Mouse (Mus musculus) forebrain, embryonic 14.5 days (tissue): ENCODE measurements around the gene Nav2. TPM values are rescaled to one million over a fixed set of nuclear protein-coding genes. Genes with fewer than 3 reads are reported as not detected.

Experiments used
- ATAC-seq: fragments of 200-750 bp; cut with Nextera tagmentation; 2 replicates; pipeline ENCODE4 v1.8.0; 2017; ENCODE audit warnings: mild to moderate bottlenecking, moderate library complexity
- DNase-seq: peaks from one replicate; pipeline ENCODE4 v3.0.0-alpha.2; 2015; ENCODE audit warnings: low spot score
- H3K27ac ChIP-seq: fragments of 300-500 bp; sonication (generic); 2 replicates; pipeline ENCODE4 v1.5.1; 2014; ENCODE audit warnings: low read depth, mild to moderate bottlenecking, control low read depth, low read length, moderate library complexity
- H3K27me3 ChIP-seq: fragments of 300-500 bp; sonication (generic); replicated peaks from 2 replicates; pipeline ENCODE4 v1.6.1; 2014; ENCODE audit warnings: low read length, control low read depth, mixed read lengths; ENCODE audit not compliant: control insufficient read depth, insufficient read depth
- H3K36me3 ChIP-seq: fragments of 300-500 bp; sonication (generic); 2 replicates; pipeline ENCODE4 v1.6.1; 2014; ENCODE audit warnings: low read length, control low read depth; ENCODE audit not compliant: control insufficient read depth, insufficient read depth
- H3K4me1 ChIP-seq: fragments of 300-500 bp; sonication (generic); 2 replicates; pipeline ENCODE4 v1.6.1; 2014; ENCODE audit warnings: antibody characterized with exemption, low read length, control low read depth; ENCODE audit not compliant: control insufficient read depth, insufficient read depth
- H3K4me2 ChIP-seq: fragments of 300-500 bp; sonication (generic); 2 replicates; pipeline ENCODE4 v1.6.1; 2014; ENCODE audit warnings: mild to moderate bottlenecking, control low read depth, low read length
- H3K4me3 ChIP-seq: fragments of 300-500 bp; sonication (generic); 2 replicates; pipeline ENCODE4 v1.5.1; 2014; ENCODE audit warnings: low read depth, low read length, control low read depth
- H3K9ac ChIP-seq: fragments of 300-500 bp; sonication (generic); 2 replicates; pipeline ENCODE4 v1.6.1; 2014; ENCODE audit warnings: mild to moderate bottlenecking, low read length, control low read depth, moderate library complexity
- H3K9me3 ChIP-seq: fragments of 300-500 bp; sonication (generic); replicated peaks from 2 replicates; pipeline ENCODE4 v1.6.1; 2016; ENCODE audit warnings: low read length, control low read depth, mixed read lengths; ENCODE audit not compliant: control insufficient read depth
- WGBS: fragments of 180-500 bp; shearing (Covaris S2); extraction: QIAGEN DNeasy Blood & Tissue Kit; methylation state at CpG from one replicate; pipeline ENCODE4 v1.1.7; 2014; 5-methylcytosine and 5-hydroxymethylcytosine counted together
- polyA plus RNA-seq: library from polyadenylated mRNA; unstranded; fragments of >200 nt; fragmentation: Nextera tagmentation; extraction: Ambion mirVana; gene quantifications from 2 replicates; pipeline ENCODE4 v1.2.1, GENCODE M21; 2014

Nav2 gene
- polyA plus RNA-seq, 1 experiment from 2014 or later = 6.3 TPM

DNA sequence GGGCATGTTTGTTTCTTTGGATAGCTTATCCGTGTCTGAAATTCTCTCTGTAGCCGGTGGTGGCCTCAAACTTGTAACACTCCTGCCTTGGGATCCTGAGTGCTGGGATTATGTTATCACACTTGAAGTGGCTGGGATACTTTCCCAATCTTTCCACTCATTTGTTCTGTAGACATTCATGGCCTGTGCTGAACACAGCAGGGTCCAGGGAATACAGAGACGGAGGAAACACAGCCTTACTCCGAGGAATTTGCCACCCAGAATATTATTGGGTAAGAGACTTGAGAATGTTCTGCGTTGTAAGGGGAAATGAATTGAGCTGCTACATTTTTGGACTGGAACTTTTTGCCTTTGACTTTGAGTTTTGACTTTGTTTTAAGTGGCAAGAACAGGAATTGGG lies 118.0 kb downstream of the Nav2 start:
- Histone ChIP-seq H3K4me3 (no peak overlapping the region), H3K9ac (no peak overlapping the region), H3K4me1 (no peaks in the 10 kb centered on the region), H3K27me3 (no peaks in the 10 kb centered on the region), H3K27ac (no peak overlapping the region), H3K9me3 (no peaks in the 10 kb centered on the region), H3K36me3 (no peaks in the 10 kb centered on the region), H3K4me2 (no peak overlapping the region)
- DNase-seq (no peak), ATAC-seq (no peak)
- 66% methylated on average over 5 of the region's 5 CpGs for WGBS

DNA sequence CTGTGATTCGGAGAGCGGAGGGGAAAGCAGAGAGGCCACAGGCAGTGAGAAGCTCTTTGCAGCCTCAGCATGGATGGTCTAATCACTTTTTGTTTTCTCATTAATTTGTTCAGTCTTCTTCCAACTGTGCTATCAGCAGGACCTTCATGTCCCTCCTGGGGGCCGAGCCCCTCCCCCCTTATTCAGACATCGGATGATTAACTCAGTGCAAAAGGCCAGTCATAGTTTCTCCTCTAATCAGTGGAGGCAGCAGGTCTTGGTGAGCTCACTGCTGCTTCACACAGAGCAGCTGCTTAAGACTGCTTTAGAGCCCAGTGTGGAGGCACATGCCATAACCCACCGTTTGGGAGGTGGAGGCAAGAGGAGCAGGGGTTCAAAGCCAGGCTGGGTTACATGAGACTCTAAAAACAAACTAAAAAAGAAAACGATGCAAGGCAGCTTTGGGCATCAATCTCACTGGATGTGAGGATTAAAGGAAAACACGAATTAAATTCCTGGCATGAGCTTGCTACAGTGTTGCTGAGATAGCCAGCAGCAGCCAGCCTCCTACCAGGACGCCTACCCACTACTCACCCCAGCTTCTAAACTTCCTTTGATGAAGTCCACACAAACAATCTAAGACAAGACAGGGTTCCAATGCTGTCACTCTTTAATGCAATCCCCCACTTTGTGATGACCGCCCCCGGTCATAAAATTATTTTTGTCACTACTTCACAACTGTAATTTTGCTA lies 120.9 kb downstream of the Nav2 start:
- Histone ChIP-seq H3K27ac (no peak overlapping the region), H3K4me3 (no peak overlapping the region), H3K36me3 (no peaks in the 10 kb centered on the region), H3K9me3 (no peaks in the 10 kb centered on the region), H3K4me2 (no peak overlapping the region), H3K27me3 (no peaks in the 10 kb centered on the region), H3K4me1 (no peaks in the 10 kb centered on the region), H3K9ac (no peak overlapping the region)
- ATAC-seq (no peak), DNase-seq (no peak)
- 27% methylated on average over 10 of the region's 10 CpGs for WGBS

DNA sequence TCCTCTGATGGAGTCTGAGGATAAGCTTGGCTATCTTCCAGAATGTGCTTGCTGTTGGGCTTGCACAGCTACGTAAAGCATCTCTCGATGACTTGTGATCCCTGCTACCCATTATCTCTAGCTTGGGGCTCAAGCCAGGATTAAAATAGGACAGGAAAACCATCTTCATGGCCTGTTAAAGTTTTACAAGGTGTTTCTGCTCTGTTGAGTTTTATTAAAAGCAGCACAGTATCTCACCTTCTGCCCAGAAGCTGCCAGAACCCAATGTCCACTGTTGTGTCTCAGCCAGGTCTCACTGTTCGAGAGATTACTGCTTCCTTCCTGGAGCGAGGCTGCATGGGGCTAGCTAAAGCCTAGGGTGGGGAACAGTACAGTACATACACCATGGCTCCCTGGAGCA lies 123.7 kb downstream of the Nav2 start:
- Histone ChIP-seq H3K36me3 (no peaks in the 10 kb centered on the region), H3K4me1 (no peaks in the 10 kb centered on the region), H3K9me3 (no peaks in the 10 kb centered on the region), H3K27me3 (no peaks in the 10 kb centered on the region), H3K4me3 (no peak overlapping the region), H3K4me2 (no peak overlapping the region), H3K9ac (no peak overlapping the region), H3K27ac (no peak overlapping the region)
- ATAC-seq (no peak), DNase-seq (no peak)
- 85% methylated on average over 4 of the region's 4 CpGs for WGBS

DNA sequence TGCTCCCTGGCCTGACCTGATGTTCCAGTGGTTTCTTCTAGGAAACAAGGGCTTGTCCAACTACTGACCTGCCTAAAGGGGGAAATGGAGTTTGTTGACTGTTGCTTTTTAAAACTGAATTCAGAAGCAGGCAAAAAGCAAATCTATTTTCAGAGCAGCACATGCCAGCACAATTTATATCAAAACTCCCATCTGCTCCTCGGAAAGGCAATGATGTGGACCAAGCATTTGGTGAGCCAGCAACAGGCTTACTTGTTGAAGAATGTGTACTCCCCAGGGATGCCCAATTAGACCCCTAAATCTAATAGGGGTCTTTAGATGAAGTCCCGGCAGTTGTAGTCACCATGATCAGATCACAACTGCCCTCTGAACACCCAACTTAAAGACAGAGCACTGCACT lies 125.7 kb downstream of the Nav2 start:
- Histone ChIP-seq H3K4me3 (no peak overlapping the region), H3K27me3 (no peaks in the 10 kb centered on the region), H3K9me3 (no peaks in the 10 kb centered on the region), H3K27ac (no peak overlapping the region), H3K4me1 (no peaks in the 10 kb centered on the region), H3K9ac (no peak overlapping the region), H3K4me2 (no peak overlapping the region), H3K36me3 (no peaks in the 10 kb centered on the region)
- DNase-seq (no peak), ATAC-seq (no peak)
- WGBS = 79% methylated on average over 2 of the region's 2 CpGs

DNA sequence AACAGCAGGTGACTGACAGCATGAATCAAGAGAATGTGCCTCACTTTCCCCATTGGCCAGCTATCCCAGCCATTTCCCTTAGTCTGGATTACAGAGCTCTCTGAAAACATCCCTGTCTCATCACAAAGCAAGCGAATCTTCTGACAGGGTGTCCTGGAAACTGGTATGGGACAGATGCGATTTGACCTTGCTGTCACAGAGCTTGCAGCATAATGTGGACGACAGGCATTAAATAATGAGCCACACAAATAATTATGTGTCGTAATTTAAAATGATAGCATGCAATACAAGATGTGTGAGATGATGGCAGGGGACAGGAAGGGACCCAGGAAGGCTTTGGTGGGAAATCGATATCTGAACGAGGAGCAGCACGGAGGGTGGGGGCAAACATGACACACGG lies 131.6 kb downstream of the Nav2 start:
- H3K4me2 ChIP-seq = no peak overlapping the region
- no peaks in the 10 kb centered on the region for H3K36me3 ChIP-seq
- H3K4me1 ChIP-seq = no peaks in the 10 kb centered on the region
- H3K9ac ChIP-seq = no peak overlapping the region
- no peak overlapping the region for H3K27ac ChIP-seq
- no peaks in the 10 kb centered on the region for H3K27me3 ChIP-seq
- DNase-seq (no peak), ATAC-seq (no peak)
- 85% methylated on average over 8 of the region's 8 CpGs for WGBS
- no peak overlapping the region for H3K4me3 ChIP-seq
- H3K9me3 ChIP-seq = no peaks in the 10 kb centered on the region

DNA sequence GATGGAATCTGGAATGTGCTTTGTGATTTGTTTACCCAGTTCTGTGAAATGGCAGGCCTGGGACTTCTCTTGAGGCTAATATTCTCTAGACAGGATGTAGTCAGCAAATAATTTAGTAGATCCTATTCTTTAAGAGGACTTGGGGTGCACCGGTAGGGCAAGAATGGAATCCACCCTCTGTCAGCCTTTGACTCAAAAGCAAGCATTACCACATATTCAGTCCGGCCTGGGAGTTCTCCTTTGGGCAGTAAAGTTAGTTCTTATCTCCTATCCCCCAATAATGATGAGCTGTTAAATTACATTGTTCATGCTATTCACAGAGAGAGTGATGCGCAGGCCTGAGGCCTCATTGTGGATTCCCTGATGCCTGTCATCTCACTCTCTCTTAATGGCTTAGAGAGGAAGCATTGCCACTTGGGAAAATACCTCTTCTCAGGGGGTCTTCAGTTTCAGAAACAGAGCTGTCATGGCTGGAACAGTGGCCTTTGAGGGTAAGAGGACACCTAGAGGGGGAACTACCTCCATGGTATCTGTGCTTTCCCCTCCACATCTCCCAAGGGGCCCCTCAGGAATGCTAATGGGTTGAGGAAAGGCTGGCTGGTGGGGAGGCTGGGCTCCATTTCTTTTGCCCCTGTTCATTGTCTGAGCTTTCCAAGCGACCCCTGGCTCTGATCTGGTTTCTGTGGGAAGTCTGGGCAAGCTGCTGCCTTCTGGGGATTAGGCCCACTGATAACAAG lies 133.0 kb downstream of the Nav2 start:
- Histone ChIP-seq H3K27me3 (no peaks in the 10 kb centered on the region), H3K4me2 (no peak overlapping the region), H3K4me3 (no peak overlapping the region), H3K9ac (no peak overlapping the region), H3K27ac (no peak overlapping the region), H3K36me3 (no peaks in the 10 kb centered on the region), H3K9me3 (no peaks in the 10 kb centered on the region), H3K4me1 (0 out of 2 replicates have a peak, but pooled peaks cover under 1% of the 10 kb centered on the region)
- WGBS = 62% methylated on average over 4 of the region's 4 CpGs
- DNase-seq (no peak), ATAC-seq (no peak)

DNA sequence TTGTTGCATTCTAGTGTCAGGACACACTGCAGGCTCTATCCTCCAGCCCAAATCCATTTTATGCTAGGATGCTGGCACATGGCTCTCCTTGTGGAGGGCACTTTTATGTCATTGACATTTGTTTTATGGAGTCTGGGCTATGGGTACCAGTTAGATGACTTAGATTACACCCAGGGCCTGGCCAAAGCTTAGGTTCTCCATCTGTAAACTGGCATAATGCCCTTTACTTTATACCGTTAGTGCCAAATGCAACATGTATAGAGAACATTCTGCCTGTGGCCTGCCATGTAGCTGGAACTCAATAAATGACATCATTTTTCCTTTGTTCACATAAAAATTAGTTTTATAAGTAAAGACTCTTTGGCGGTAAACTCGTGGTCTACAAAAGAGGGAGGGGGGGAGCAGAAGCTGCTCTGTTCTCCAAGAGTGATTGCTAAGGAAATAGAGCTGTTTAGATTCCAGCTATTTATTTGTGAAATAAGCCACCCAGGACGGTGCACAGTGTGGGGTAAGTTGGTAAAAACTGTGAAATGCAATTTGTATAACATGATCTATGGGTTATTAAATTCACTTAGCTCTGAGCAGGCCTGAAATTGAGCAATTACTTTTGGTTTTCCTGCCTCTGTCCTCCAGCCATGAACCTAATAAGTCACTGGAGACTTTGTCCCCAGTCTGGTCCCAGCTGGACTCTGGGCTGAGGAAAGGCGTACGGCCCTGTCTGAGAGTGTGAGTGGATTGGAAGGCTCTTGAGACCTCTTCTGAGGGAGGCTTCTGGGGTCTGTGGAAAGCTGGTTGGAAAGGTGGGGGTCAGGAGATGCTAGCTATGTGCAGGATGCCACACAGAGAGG lies 137.2 kb downstream of the Nav2 start:
- Histone ChIP-seq H3K4me3 (no peak overlapping the region), H3K27ac (no peak overlapping the region), H3K4me2 (no peak overlapping the region), H3K4me1 (0 out of 2 replicates have a peak, but pooled peaks cover 3% of the 10 kb centered on the region), H3K27me3 (no peaks in the 10 kb centered on the region), H3K9ac (no peak overlapping the region), H3K36me3 (no peaks in the 10 kb centered on the region), H3K9me3 (no peaks in the 10 kb centered on the region)
- WGBS = 73% methylated on average over 6 of the region's 6 CpGs
- ATAC-seq (no peak), DNase-seq (no peak)

DNA sequence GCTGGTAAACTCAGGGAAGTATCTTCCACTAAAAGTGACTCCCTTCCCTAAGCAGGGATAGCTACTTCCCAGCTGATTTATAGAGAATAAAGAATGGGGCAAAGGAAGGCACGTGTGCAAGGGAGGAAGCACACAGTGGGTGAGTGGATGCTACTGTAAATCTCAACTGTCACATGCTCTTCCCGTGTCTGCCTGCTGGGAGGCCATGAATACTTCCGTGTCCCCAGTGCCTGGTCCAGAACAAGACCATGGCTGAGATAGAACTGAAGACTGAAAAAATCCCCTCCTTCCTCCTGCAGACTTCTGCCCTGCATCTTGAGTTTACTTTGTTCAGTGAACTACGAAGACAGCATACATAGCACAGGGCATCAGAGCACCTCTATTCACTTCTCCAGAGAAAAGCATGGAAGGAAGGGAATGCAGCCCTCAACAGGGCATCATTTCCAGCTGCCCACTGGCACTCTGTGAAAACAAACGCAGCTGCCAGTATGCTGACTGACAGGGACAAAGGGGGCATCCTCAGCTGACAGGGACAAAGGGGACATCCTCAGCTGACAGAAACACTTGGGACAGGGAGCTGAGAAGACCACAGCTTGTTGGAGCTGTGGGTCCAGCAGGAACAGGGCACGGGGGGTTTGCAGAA lies 138.0 kb downstream of the Nav2 start:
- Histone ChIP-seq H3K9me3 (no peaks in the 10 kb centered on the region), H3K4me3 (no peak overlapping the region), H3K27me3 (no peaks in the 10 kb centered on the region), H3K36me3 (no peaks in the 10 kb centered on the region), H3K9ac (peak overlapping the region; percentile 9; the same call in 1 of the 2 replicates), H3K27ac (no peak overlapping the region), H3K4me1 (0 out of 2 replicates have a peak, but pooled peaks cover 3% of the 10 kb centered on the region), H3K4me2 (no peak overlapping the region)
- no peak for DNase-seq
- WGBS = 76% methylated on average over 6 of the region's 6 CpGs
- no peak for ATAC-seq
